ENCODE assay signal across 18 mouse cellular contexts in genomic region chr15:90609836-90610415, GRCm38 (mm10).
A peak's percentile ranks its signal among the peaks of the same experiment; 100 is the strongest.
DNase-seq lines count a peak whose midpoint lies in the region; ATAC-seq and TF ChIP-seq lines count a peak whose summit lies in the region.
"Had no signal": no experiment of that assay in that cellular context is flagged by ENCODE, and none has a peak within 500 bp of the region (broad histone marks: within the 10 kb centered on the region; RNA-seq: fewer than 3 reads in every experiment).

No protein-coding gene starts in this region.

- H3K4me1 ChIP-seq in heart, embryonic 15.5 days (replicated peaks), result peaks cover 11% of the 10 kb centered on the region; the same call in 1 of the 2 replicates
- no peaks in the 10 kb centered on the region for H3K4me1 ChIP-seq in lung, embryonic 14.5 days (ENCODE audit: insufficient read depth)

- no peak for TF ChIP-seq CTCF in lung, embryonic 14.5 days (IDR thresholded peaks at IDR 0.05; ENCODE audit: low read depth)
- TF ChIP-seq CTCF in brain, embryonic 14.5 days (IDR thresholded peaks at IDR 0.05; ENCODE audit: borderline replicate concordance, extremely low read depth, insufficient read depth, insufficient read length), result no peak

- no peak overlapping the region for H3K9ac ChIP-seq in heart, embryonic 15.5 days
- no peak overlapping the region for H3K9ac ChIP-seq in lung, embryonic 14.5 days
- H3K9ac ChIP-seq: kidney, embryonic 15.5 days; limb, embryonic 12.5 days had no signal

- H3K36me3 ChIP-seq in heart, embryonic 15.5 days, result no peaks in the 10 kb centered on the region
- H3K36me3 ChIP-seq in lung, embryonic 14.5 days (ENCODE audit: insufficient read depth), result no peaks in the 10 kb centered on the region
- H3K36me3 ChIP-seq: G1E; kidney, embryonic 15.5 days; limb, embryonic 12.5 days had no signal

- DNase-seq in heart, postnatal 4 days, result no peak
- DNase-seq in lung, embryonic 14.5 days, result peak; percentile 23
- DNase-seq in lung, postnatal 14 days, result no peak
- DNase-seq in brain, embryonic 14.5 days (ENCODE audit: low read depth), result peak; percentile 42
- peak; percentile 37 for DNase-seq in lung, postnatal 36 days
- no peak for DNase-seq in cerebellum, adult 11-12 months
- DNase-seq: cerebellum, postnatal 14 days; gastrocnemius, postnatal 10 days; heart, postnatal 36 days; thymus, postnatal 4 days had no signal

- 0 out of 2 replicates have a peak overlapping the region, but pooled peaks have one; percentile 21 for H3K27ac ChIP-seq in heart, embryonic 15.5 days
- no peak overlapping the region for H3K27ac ChIP-seq in lung, embryonic 14.5 days (ENCODE audit: low read depth)
- H3K27ac ChIP-seq: kidney, embryonic 15.5 days; left cerebral cortex, adult 2 months; limb, embryonic 12.5 days had no signal

- 30% methylated on average over 4 of the region's 4 CpGs for WGBS in heart, embryonic 15.5 days
- 42% methylated on average over 4 of the region's 4 CpGs for WGBS in lung, embryonic 14.5 days

- no peak overlapping the region for H3K4me2 ChIP-seq in heart, embryonic 15.5 days
- no peak overlapping the region for H3K4me2 ChIP-seq in lung, embryonic 14.5 days
- H3K4me2 ChIP-seq: heart, embryonic 11.5 days; kidney, embryonic 15.5 days; limb, embryonic 12.5 days had no signal

- ATAC-seq in heart, embryonic 15.5 days (replicated peaks; ENCODE audit: insufficient number of reproducible peaks, insufficient read depth, low FRiP score, low read depth), result no peak
- no peak for ATAC-seq in lung, embryonic 14.5 days (ENCODE audit: insufficient read depth)
- ATAC-seq: CD4-positive, CD25-positive, alpha-beta regulatory T cell, adult 4 months had no signal

- no peaks in the 10 kb centered on the region for H3K27me3 ChIP-seq in heart, embryonic 15.5 days
- H3K27me3 ChIP-seq in lung, embryonic 14.5 days (ENCODE audit: insufficient read depth, low read length), result no peaks in the 10 kb centered on the region
- H3K27me3 ChIP-seq: kidney, embryonic 15.5 days; limb, embryonic 12.5 days had no signal

- H3K9me3 ChIP-seq in heart, embryonic 15.5 days (replicated peaks), result no peaks in the 10 kb centered on the region
- H3K9me3 ChIP-seq in lung, embryonic 14.5 days (ENCODE audit: low read depth, low read length), result no peaks in the 10 kb centered on the region
- H3K9me3 ChIP-seq: kidney, embryonic 15.5 days; limb, embryonic 12.5 days had no signal

- TF ChIP-seq POLR2A in brain, embryonic 14.5 days (IDR thresholded peaks at IDR 0.05; ENCODE audit: borderline replicate concordance, extremely low read depth, insufficient read depth, insufficient read length, poor library complexity, severe bottlenecking), result no peak

- H3K4me3 ChIP-seq in heart, embryonic 15.5 days, result no peak overlapping the region
- no peak overlapping the region for H3K4me3 ChIP-seq in lung, embryonic 14.5 days (ENCODE audit: low read depth, low read length)
- H3K4me3 ChIP-seq: erythroblast, embryonic 14.5 days; kidney, embryonic 15.5 days; left cerebral cortex, adult 2 months; limb, embryonic 12.5 days had no signal

Comparison
In these comparisons a context has a peak if more than half of its experiments do, and no peak if none do; other contexts are left out.
1. DNase-seq: peak in lung, embryonic 14.5 days (single experiment), brain, embryonic 14.5 days (single experiment) and lung, postnatal 36 days (single experiment); none in heart, postnatal 4 days (single experiment), lung, postnatal 14 days (single experiment) and cerebellum, adult 11-12 months (single experiment).